Mouse (Mus musculus) skeletal muscle tissue, adult 2 months (tissue): ENCODE data around the gene Akap13.

ENCODE experiments used
- DNase-seq: peaks from one replicate; pipeline ENCODE4 v3.0.0-alpha.2; 2012; ENCODE audit warnings: low read depth, low spot score

The Akap13 gene

GRCm38 (mm10) chr7:75455223-75456151 lies at the start of gene Akap13:
Gene Akap13, plus strand, starts transcription at chr7:75455534.
- peak; percentile 98 for DNase-seq

GRCm38 (mm10) chr7:75410641-75411040 lies 44.7 kb upstream of the Akap13 start:
- DNase-seq: no peak

- DNase-seq: no peak
Measured at GRCm38 (mm10) chr7:75411226-75411625, 44.1 kb upstream of the Akap13 start.

- DNase-seq: no peak
Measured at GRCm38 (mm10) chr7:75412011-75412510, 43.3 kb upstream of the Akap13 start.

- DNase-seq: no peak
Measured at GRCm38 (mm10) chr7:75412568-75412967, 42.8 kb upstream of the Akap13 start.

- DNase-seq: no peak
Measured at GRCm38 (mm10) chr7:75413903-75414302, 41.4 kb upstream of the Akap13 start.

- DNase-seq: no peak
Measured at GRCm38 (mm10) chr7:75414316-75414715, 41.0 kb upstream of the Akap13 start.

GRCm38 (mm10) chr7:75415166-75415881 lies 40.0 kb upstream of the Akap13 start:
- DNase-seq: no peak

- no peak for DNase-seq
Measured at GRCm38 (mm10) chr7:75415882-75416585, 39.3 kb upstream of the Akap13 start.

- no peak for DNase-seq
Measured at GRCm38 (mm10) chr7:75420927-75421326, 34.4 kb upstream of the Akap13 start.

- DNase-seq: no peak
Measured at GRCm38 (mm10) chr7:75424121-75424520, 31.2 kb upstream of the Akap13 start.

- DNase-seq: peak; percentile 84
Measured at GRCm38 (mm10) chr7:75427322-75427721, 28.0 kb upstream of the Akap13 start.

- no peak for DNase-seq
Measured at GRCm38 (mm10) chr7:75428913-75429312, 26.4 kb upstream of the Akap13 start.

- DNase-seq: no peak
Measured at GRCm38 (mm10) chr7:75430550-75430949, 24.8 kb upstream of the Akap13 start.

- DNase-seq: no peak
Measured at GRCm38 (mm10) chr7:75431043-75431442, 24.3 kb upstream of the Akap13 start.

- DNase-seq: no peak
Measured at GRCm38 (mm10) chr7:75432046-75432445, 23.3 kb upstream of the Akap13 start.

GRCm38 (mm10) chr7:75436413-75437174 lies 18.7 kb upstream of the Akap13 start:
- no peak for DNase-seq

GRCm38 (mm10) chr7:75439570-75439969 lies 15.8 kb upstream of the Akap13 start:
- no peak for DNase-seq

GRCm38 (mm10) chr7:75440241-75440640 lies 15.1 kb upstream of the Akap13 start:
- no peak for DNase-seq

- DNase-seq: no peak
Measured at GRCm38 (mm10) chr7:75441947-75442346, 13.4 kb upstream of the Akap13 start.
